Mouse (Mus musculus): ENCODE data around the gene Gga1.

Gga1 gene

DNA sequence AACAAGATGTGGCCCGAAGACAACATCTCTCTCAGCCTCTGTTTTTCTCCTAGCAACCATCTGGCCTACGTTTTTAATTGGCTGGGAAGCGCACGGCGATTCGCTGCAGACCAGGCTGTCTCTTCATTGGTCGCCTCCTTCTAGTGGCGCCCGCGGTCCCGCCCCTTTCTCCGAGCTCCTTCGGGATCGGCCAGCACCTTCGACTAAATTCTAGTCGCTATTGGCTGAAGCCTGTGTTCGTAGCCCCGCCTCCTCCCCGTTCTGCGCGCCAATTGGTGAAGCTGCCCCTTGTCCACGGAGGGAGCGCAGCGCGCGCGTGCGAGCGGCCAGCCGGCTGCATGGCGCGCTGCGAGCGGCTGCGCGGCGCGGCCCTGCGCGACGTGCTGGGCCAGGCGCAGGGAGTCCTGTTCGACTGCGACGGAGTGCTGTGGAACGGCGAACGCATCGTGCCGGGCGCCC is 36.7 kb downstream of the Gga1 start, which contains the start of gene Pdxp:
Pdxp (plus strand) TSS at position 288 of the 459 bp plus-strand sequence.
- in situ Hi-C loops (cut with MboI, MseI): no loop called here

DNA sequence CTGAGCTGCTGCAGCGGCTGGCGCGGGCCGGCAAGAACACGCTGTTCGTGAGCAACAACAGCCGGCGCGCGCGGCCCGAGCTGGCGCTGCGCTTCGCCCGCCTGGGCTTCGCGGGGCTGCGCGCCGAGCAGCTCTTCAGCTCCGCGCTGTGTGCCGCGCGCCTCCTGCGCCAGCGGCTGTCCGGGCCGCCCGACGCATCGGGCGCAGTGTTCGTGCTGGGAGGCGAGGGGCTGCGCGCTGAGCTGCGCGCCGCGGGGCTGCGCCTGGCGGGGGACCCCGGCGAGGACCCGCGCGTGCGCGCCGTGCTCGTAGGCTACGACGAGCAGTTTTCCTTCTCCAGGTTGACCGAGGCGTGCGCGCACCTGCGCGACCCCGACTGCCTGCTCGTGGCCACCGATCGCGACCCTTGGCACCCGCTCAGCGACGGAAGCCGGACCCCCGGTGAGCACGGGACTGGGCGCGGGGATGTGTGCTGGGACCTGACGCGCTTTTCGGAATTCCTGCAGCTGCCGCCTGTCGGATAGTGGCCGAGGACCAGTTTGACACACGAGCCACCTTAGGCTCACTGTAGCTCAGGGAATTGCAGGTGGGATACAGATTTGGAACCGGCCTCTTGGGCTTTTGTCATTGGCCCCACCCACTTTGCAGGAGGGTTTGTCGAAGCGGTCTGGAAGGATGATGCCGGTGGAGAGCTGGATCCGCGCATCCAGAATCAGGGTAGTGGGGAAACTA is 37.3 kb downstream of the Gga1 start:
- in situ Hi-C loops (cut with MboI, MseI): no loop called here

DNA sequence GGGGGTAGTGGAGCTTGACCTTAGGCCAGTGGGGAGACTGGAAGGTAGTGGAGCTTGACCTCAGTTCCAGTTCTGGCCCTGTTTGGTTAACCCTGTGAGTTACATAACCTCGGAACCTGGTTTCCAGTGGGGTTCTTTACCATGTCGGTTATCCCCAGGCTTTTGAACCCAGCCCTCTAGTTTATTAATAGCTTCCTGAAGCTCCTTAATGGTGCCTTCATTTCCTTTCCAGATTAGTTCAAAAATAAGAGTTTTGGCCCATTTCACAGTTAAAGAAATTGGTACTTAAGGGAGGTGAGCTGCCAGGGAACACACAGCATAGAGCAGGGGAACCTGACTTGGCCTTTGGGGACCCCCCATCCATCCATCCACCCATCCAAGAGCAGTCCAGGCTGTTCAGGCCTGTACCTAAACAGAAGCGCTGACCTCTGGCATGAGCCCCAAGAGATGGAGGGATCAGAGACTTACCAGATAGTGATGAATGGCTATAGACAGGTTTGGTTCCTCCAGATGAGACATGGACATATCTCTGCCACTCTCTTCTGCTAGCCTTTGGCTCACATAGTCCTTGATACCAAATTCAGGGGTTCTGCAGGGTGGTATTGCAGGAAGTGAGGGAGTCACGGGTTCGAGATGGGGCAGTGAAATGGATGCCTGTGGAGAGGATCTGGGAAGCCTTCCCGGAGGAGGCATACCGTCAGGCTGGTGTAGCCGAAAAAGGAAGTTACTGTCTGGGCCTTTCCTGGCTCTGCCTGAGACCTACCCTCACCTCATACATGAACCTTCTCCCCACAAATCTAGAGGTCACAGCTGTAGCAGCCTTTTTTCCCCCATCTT is 38.1 kb downstream of the Gga1 start:
- in situ Hi-C loops (cut with MboI, MseI): no loop called here

DNA sequence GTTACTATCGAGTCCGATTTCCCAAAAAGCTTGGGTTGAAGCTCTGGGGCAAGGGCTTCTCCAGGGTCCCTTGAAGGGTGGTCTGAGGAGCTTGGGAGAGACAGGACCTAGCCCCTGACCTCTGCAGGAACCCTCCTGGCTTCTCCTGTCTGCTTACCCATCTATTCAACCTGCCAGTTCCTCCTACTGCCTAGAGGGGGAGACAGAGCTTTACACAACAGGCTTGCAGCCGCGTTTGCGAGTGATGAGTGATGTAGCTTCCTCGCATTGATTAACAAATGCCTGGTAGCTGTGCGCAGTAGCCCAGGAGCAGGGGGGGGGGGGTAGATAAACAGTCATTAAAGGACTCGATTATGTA is 38.6 kb downstream of the Gga1 start:
- in situ Hi-C loops (cut with MboI, MseI): no loop called here

DNA sequence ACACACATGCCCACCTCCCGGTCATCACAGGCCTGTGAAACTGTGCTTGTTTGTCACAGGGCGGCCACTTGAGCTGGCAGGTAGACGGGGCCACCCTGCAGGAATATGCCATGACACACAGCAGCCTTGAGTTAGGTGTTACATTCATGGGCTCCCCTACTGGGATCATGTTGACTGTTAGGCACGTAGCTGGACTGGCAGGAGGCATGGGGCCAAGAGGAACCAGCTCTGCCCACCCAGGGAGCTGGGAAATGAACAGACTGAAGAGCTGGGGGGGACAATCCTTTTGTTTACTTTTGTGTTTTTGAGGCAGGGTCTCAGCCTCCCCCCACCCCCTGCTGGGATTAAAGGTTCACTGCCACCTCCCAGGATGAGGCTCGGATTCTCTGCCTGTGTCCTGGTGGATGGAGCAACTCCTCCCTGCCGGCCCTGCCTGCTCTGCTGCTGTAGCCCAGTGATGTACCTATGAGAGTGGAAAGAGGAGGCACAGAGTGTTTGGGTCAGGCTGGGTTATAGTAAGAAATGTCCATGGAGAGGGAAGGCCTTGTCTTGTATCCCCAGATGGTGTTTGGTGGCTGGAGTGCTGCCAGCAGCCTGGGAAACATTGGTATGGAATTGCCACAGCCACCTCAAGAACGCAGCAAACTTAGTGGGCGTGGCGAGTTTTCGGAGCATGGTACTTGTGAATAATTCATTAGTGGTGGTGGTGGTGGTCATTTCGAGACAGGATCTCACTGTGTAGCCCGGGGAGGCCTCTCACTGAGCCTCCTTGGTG is 39.2 kb downstream of the Gga1 start:
- in situ Hi-C loops (cut with MboI, MseI): no loop called here

DNA sequence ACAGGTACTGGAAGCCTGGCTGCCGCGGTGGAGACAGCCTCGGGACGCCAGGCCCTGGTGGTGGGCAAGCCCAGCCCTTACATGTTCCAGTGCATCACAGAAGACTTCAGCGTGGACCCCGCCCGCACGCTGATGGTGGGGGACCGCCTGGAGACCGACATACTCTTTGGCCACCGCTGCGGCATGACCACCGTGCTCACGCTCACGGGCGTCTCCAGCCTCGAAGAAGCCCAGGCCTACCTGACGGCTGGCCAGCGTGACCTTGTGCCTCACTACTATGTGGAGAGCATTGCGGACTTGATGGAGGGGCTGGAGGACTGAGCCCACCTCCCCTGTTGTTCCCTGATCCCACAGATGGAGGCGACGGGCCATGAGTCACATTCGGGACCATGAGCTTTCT is 41.1 kb downstream of the Gga1 start:
- in situ Hi-C loops (cut with MboI, MseI): no loop called here

DNA sequence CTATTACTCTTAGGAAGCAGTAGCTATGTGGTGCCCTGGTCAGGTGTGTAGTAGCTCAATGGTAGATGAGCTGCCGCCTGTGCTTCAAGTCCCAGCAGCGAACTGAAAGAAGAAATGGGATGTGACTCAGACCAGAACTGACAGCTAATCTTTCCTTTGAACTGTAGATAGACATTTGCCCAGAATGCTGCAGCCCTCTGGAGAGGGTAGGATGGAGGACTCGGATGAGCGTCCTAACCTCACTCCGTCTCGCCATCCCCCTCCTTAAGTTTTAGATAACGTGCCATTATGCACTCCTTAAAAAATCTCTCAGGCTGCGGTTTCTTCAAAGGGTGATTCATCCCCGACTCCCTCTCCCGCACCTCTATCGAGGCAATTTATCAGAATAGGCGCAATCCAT is 42.9 kb downstream of the Gga1 start:
- in situ Hi-C loops (cut with MboI, MseI): no loop called here

DNA sequence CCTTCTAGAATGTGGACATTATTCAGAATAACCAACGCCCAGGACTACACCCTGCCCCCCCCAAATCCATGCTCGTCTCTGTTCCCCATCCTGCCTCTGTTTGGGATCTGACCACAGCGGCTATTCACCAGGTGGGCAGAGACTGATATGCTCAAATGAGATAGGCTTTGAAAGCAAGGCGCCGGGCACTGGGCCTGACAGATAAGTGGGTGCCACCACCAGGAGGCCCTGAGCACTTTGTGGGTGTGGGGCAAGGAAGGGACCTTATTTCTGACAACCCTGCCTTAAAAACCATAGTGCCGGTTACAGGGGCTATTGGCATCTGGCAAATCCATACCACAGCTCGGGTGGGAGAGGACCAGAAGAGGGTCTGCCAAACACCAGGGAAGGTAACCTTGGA is 45.7 kb downstream of the Gga1 start:
- in situ Hi-C loops (cut with MboI, MseI): no loop called here

DNA sequence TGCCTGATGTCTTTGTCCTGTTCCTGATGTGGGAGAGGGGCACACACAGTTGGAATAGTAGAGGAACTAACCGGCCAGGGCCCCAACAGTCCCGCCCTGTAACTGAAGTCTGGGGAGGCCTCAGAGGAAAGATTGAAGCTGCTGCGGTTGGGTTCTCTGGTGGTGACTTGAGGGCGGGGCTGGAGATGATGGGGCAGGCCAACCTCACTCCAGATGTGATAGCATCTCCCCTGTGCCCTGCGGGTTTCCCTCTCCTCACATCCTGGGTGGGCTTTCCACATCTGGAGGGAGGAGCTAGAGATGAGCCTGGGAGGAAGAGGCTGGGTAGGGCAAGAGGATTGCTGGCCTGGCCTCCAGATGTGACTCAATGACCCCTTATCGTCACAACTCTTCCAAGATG is 46.6 kb downstream of the Gga1 start:
- in situ Hi-C loops (cut with MboI, MseI): no loop called here

DNA sequence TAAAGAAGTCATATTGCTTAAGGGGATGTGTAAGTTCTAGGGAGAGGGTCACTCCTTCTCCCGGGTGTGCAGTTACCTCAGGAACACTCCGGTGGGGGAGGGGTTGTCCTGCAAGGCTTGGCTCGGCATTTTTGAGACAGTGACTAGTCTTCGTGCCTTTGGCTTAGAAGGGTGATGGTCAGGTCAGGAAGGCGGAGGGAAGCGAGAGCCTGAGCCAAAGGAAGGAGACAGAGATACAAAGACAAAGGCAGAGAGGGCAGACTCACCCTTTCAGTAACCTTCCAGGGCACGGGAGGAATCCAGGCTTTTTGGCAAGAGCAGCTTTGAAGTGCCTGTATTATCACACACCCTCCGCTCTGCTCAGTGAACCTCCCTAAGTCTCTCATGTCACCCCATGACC is 48.1 kb downstream of the Gga1 start:
- in situ Hi-C loops (cut with MboI, MseI): no loop called here

DNA sequence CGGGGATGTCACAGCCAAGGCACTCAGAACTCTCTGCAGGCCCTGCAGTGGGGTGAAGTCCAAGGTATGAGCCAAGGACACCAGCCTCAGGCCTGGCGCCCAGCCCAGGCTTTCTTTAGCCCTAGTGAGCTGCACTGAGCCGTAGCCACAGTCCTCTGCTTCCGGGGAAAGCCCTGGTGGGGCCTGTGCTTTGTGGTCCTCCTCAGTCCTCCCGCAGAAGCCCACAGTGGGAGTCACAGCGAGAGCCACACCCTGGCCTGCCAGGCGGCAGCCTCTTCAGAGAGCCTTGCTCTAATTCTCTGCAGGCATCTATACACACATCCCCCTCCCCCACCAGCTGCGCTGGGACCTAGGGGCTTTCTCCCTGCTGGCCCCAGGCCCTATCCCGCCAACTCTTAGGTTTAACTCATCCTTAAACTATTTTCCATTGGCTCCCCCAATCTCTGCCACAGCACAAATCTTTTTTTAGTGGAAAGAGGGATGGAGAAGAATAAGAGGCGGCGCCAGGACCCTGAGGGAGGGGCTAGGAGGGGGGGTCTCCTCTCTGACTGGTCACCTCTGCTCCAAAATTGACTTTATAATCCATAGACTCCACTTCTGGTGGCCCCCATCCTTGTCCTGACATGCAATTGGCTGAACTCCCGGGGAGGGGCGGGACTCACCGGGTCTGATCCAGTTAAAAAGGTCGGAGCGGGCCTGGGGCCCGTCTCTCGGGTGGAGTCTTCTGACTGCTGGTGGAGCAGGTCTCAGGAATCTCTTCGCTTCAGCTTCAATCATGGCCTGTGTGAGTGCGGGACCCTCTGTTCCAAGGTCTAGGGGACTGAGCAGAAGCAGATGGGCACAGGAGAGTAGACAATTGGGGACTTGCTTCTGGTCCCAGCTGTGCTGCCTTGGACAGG is 49.3 kb downstream of the Gga1 start, which contains the start of gene Lgals1:
Lgals1 (plus strand) TSS at position 705 of the 899 bp plus-strand sequence.
- in situ Hi-C loops (cut with MboI, MseI): no loop called here

DNA sequence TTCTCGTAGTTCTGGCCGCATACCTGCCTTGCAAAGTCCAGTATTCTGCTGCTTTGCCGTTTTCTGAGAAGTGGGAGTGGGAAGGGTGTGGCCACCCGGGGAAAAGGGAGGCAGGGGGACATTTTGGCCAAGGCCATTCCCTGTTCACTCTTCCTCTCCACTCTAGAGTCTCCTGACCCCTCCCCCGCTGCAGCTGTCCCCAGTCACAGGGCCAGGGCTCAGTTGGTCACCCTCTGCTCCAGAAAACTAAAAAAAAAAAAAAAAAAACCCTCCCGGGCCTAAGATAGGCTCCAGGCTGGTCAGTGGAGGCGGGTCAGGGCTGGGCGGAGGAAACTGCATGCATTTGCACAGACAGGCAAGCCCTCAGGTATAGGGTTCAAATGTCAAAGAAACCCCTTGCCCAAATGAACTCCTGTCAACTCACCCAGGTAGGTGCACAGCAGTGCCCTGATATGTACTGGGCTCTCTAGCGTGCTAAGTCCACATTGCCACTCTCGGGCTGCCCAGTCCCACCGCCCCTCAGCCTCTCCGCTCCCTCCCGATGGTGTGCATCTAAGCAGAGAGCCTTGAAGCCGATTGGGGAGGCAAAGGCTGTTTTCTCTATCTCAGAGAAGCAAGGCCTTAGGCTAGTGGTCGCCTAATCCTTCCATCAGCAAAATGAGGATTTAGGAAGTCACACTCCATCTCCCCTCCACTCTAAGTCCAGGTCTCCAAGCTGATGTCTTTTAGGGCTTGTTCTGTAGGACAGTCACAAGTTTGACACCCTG is 50.2 kb downstream of the Gga1 start:
- in situ Hi-C loops (cut with MboI, MseI): no loop called here

DNA sequence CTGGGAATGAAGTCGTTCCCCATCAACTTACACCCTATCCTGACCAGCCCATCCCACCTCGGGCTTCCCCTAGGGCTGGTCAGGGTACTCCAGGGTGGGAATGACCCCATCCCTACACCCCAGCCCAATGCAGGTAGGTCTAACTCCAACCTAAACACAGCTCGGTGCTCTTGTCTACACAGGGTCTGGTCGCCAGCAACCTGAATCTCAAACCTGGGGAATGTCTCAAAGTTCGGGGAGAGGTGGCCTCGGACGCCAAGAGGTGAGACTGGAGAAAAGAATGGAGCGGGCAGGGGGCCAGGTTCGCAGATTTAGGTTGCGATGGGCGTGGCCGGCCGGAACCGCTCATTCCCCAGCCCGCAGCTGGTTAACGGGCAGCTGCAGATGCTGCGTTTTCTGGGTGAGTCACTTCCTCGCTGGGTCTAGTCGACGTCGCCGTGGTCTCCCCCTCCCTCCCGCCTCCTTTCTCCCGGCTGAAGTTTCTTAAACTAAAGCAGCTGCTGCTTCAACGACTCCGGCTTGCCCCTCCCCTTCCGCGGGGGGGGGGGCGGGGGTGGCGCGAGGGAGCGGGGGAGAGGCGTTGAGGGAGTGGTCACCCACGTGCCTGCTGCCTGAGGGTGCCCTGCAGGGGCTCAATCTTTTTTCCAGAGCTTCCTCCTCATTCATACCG is 50.9 kb downstream of the Gga1 start:
- in situ Hi-C loops (cut with MboI, MseI): no loop called here

DNA sequence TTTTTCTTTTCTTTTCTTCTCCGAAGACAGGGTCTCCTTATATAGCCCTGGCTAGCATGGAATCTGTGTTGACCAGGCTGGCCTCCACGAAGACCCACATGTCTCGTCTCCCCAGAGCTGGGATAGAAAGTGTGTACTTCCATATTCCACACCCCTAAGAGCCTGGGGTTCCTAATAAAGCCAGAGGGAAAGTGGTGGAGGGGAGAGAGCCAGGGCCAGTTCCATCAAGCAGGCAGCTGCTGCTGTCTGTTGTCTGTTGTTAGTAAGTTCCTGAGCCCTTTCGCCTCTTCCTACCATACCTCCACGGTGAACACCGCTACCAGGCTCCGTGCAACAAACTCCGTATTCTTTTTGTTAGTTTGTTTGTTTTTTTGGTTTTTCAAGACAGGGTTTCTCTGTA is 51.5 kb downstream of the Gga1 start:
- in situ Hi-C loops (cut with MboI, MseI): no loop called here

DNA sequence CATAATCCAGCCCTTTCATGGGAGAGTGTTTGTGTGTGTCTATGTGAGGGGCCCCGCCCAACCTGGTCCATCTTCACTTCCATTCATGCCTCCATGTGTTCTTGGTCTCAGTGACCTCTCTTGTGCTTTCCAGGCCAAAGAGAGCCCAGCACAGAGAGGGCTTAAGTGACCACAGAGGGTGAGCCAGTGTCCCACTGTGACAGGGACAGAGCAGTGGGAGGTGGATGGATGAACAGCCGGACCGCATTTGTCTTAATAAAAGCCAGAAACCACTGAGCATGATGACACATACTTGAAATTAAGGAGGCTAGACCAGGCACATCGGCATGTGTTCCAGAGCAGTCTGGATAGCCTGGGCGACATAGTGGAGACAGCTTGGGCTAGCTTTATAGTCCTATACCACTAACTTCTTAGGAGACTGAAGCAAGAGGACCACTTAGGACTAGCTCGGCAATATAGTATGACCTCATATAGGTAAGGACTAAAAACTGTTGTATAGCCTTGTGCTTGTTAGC is 53.3 kb downstream of the Gga1 start:
- in situ Hi-C loops (cut with MboI, MseI): no loop called here

DNA sequence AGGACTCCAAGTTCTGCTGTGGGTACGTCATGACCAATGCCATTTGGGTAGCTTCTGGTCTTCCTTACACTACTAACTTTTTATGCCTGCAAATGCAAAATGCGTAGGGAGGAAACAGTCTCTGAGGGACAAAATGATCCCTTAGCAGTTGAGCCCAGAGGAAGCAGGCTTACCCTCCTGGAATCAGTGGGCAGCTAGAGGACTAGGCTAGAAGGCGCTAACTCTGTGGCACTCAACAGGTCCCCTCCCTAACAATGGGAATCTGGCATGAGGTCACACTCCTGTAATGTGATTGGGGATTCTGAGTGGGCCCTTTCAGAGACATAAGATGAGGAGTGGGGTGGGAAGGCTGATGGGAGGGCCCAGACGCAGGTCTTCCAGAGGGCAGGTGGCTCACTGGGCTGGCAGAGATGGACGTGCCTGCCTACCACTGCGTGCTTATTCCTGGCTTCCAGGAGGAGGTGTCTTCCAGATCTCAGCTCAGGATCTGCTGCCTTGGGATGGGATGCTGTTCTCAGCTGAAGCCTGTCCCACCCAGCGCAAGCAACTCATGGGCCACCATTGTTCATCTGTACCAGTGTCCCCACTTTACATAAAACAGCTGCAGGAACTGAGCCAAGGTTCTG is 53.9 kb downstream of the Gga1 start:
- in situ Hi-C loops (cut with MboI, MseI): no loop called here

DNA sequence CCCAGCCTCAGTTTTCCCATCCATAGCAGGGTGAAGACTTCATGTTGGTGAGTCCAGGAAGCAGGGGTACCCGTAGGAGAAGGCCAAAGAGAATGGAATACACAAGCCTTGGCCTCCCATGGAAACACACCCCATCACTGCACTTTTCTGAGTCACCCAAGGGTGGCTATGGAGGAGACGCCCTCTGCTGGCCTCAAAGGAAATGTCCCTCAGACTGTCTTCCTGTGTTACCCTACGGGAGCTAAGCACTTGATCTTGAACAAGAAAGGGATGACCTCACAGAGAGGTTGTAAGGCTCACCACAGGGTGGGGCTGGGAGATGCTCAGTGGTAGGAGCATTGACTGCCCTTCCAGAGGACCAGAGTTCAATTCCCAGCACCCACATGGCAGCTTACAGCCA is 54.6 kb downstream of the Gga1 start:
- in situ Hi-C loops (cut with MboI, MseI): no loop called here

DNA sequence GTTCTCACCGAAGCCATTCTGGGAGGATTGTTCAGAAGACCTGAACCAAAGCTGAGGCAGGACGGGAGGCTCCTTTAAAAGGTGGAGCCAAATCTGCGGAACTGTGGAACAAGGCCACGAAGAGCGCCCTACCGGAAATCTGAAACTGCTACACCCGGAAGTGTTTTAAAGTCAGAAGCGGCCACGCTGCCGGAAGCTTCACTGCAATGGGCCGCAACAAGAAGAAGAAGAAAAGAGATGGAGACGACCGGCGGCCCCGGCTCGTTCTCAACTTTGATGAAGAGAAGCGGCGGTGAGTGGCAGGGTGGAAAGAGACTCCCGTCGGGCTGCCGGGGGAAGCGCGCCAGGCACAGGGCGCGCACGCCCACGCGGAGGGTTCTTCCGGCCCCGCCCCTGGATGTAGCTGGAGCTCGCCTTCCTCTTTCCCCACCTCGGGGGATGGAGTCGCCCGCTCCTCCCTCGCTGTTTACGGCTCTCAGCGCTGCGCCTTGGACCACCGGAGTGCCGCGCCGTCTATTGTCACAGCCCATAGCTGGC is 57.9 kb downstream of the Gga1 start, which contains the start of gene Nol12:
Nol12 (plus strand) TSS at position 150 of the 537 bp plus-strand sequence.
- in situ Hi-C loops (cut with MboI, MseI): no loop called here

DNA sequence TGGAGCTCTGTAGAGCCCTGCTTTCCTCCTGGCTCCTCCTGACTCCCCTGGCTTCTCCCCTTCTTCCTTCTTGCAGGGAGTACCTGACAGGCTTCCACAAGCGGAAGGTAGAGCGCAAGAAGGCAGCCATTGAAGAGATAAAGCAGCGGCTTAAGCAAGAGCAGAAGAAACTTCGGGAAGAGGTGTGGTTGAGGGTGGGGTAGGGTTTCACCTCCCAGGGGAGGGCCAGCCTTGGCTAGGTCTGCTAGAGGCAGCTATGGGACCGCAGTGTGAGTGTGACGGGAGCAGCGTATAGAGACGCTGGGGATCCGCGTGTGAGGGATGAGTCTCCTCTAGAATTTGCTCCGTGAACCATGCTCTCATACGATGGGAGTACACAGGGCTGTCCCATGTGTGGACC is 59.4 kb downstream of the Gga1 start:
- in situ Hi-C loops (cut with MboI, MseI): no loop called here

All from T-helper 1 cell (primary cell).